Comparison of ENCODE assay signal across 8 mouse cellular contexts in the genomic region with DNA sequence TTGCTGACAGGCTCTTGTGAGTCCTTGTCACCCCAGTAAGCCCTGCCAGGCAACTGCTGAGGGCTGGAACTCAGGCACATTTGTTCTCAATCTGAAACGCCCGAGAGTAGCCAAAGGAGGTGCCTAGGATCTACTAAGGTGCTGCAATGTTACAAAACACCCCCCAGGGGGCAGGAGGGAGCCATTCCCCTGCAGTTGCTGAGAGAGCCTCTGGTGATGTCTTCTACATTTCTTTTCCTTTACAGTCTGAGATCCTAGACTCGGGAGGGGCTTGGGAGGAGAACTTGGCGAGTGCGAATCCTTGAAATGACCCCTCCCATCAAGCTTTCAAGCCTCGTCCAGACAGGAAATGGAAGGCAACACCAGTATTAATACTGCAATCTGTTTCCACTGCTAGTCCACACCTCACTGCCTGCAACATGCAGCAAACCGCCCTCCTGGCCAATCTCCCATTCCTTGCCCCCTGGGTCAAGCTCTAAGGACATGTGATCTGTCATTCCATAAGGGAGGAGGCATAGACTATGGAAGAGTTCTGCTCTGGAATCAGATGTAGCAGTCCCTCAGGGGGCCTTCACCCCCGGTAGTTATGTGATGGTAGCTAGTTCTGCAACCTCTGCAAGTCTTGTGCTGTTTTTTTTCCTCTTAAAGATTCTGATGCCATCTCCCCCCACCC. TPM values are rescaled to one million over a fixed set of nuclear protein-coding genes. Genes with fewer than 3 reads are reported as not detected.
DNase-seq lines count a peak whose midpoint lies in the region; ATAC-seq and TF ChIP-seq lines count a peak whose summit lies in the region.

No protein-coding gene starts in this region.

- no peaks in the 10 kb centered on the region for H3K79me2 ChIP-seq in heart, adult 2 months (replicated peaks; ENCODE audit: control insufficient read depth, insufficient read depth, low read length)

- no peaks in the 10 kb centered on the region for H3K36me3 ChIP-seq in heart, adult 2 months (ENCODE audit: control insufficient read depth, insufficient read depth, low read length)
- no peaks in the 10 kb centered on the region for H3K36me3 ChIP-seq in heart, embryonic 15.5 days

- DNase-seq in heart, adult 2 months: peak; percentile 25 to 47
- DNase-seq in heart, adult 11 months: no peak
- DNase-seq in R1 (ENCODE audit: low read depth, low spot score): peak; percentile 61
- DNase-seq in cerebellum, postnatal 36 days: peak; percentile 63 to 74
- peak; percentile 22 to 79 for DNase-seq in kidney, postnatal 36 days
- DNase-seq in mesoderm, embryonic 11.5 days (ENCODE audit: low read depth, low spot score): peak; percentile 73
- DNase-seq in testis, postnatal 10 days (ENCODE audit: low spot score): peak; percentile 84

- no peak for TF ChIP-seq EP300 in heart, adult 2 months (IDR thresholded peaks at IDR 0.05; ENCODE audit: insufficient read depth, low read depth, low read length)

- H3K27ac ChIP-seq in heart, adult 2 months: no peak overlapping the region
- H3K27ac ChIP-seq in heart, embryonic 15.5 days: no peak overlapping the region

- H3K4me3 ChIP-seq in heart, adult 2 months: no peak overlapping the region
- no peak overlapping the region for H3K4me3 ChIP-seq in heart, embryonic 15.5 days

- no peak for TF ChIP-seq POLR2A in heart, adult 2 months (IDR thresholded peaks at IDR 0.05; ENCODE audit: insufficient read depth, low read depth, low read length)

- intact Hi-C loops in heart, adult 2 months (cut with DNase I): loop anchor here (2.0 kb wide), 2 partner anchors 59 to 215 kb away; no protein-coding TSS in a partner anchor

- no peaks in the 10 kb centered on the region for H3K27me3 ChIP-seq in heart, adult 2 months (ENCODE audit: control insufficient read depth, insufficient read depth, low read length)
- no peaks in the 10 kb centered on the region for H3K27me3 ChIP-seq in heart, embryonic 15.5 days

- H3K4me2 ChIP-seq in heart, embryonic 15.5 days: no peak overlapping the region; the same call in 1 of the 2 replicates

- TF ChIP-seq CTCF in heart, adult 2 months (IDR thresholded peaks at IDR 0.05): peak; percentile 86

- 0 out of 2 replicates have a peak, but pooled peaks have one; percentile 43 for ATAC-seq in heart, embryonic 15.5 days (replicated peaks; ENCODE audit: insufficient number of reproducible peaks, insufficient read depth, low FRiP score, low read depth)

- H3K9me3 ChIP-seq in heart, embryonic 15.5 days (replicated peaks): no peaks in the 10 kb centered on the region

- H3K9ac ChIP-seq in heart, adult 2 months (ENCODE audit: low read depth, low read length): no peak overlapping the region
- no peak overlapping the region for H3K9ac ChIP-seq in heart, embryonic 15.5 days

- 17% methylated on average over 8 of the region's 8 CpGs for WGBS in heart, adult 2 months
- WGBS in heart, embryonic 15.5 days: 20% methylated on average over 8 of the region's 8 CpGs

- H3K4me1 ChIP-seq in heart, adult 2 months (ENCODE audit: control insufficient read depth, insufficient read depth, low read length): no peaks in the 10 kb centered on the region
- peaks cover 7% of the 10 kb centered on the region; the same call in 1 of the 2 replicates for H3K4me1 ChIP-seq in heart, embryonic 15.5 days (replicated peaks)

RNA-seq across cellular contexts. Expression of gene Otof, which starts 38.0 kb away (rescaled TPM):
- total RNA-seq in heart, adult 2 months (2021): not detected
- polyA plus RNA-seq in heart, adult 2 months (2012; rRNA removed): 0.06 TPM in 2 replicates
- polyA plus RNA-seq in heart, embryonic 15.5 days (2015; fragmentation: Nextera tagmentation; extraction: Ambion mirVana): 0.09 and 0.16 TPM in 2 replicates

RNA-seq across cellular contexts. Expression of gene 1700001C02Rik, which starts 42.1 kb away (rescaled TPM):
- not detected for total RNA-seq in heart, adult 2 months (2021)
- polyA plus RNA-seq in heart, adult 2 months (2012; rRNA removed): 0.97 and 2.6 TPM in 2 replicates
- polyA plus RNA-seq in heart, embryonic 15.5 days (2015; fragmentation: Nextera tagmentation; extraction: Ambion mirVana): 0.28 TPM in 1 of 2 replicates, not detected in the other
